Mouse (Mus musculus): ENCODE measurements around the gene Prkcb. TPM values are rescaled to one million over a fixed set of nuclear protein-coding genes. Genes with fewer than 3 reads are reported as not detected.
A peak's percentile ranks its signal among the peaks of the same experiment; 100 is the strongest.

The Prkcb gene
- polyA plus RNA-seq, 1 experiment from 2014 or later, result 3.7 TPM

GRCm38 (mm10) chr7:122344656-122345055 lies 56.1 kb downstream of the Prkcb start:
- no peaks in the 10 kb centered on the region for H3K9me3 ChIP-seq (ENCODE audit: control insufficient read depth, low read length)
- no peaks in the 10 kb centered on the region for H3K36me3 ChIP-seq (ENCODE audit: control insufficient read depth, insufficient read depth, low read length)
- H3K4me2 ChIP-seq, result no peak overlapping the region
- no peak overlapping the region for H3K9ac ChIP-seq (ENCODE audit: low read depth, low read length)
- DNase-seq (ENCODE audit: low spot score) (no peak), ATAC-seq (replicated peaks; ENCODE audit: low FRiP score) (no peak)
- H3K27ac ChIP-seq (ENCODE audit: low read depth, low read length), result no peak overlapping the region
- no peaks in the 10 kb centered on the region for H3K27me3 ChIP-seq (replicated peaks; ENCODE audit: control insufficient read depth, insufficient read depth, low read length)
- no peak overlapping the region for H3K4me3 ChIP-seq (ENCODE audit: low read depth, low read length)
- 71% methylated on average over 7 of the region's 7 CpGs for WGBS
- H3K4me1 ChIP-seq (replicated peaks; ENCODE audit: control insufficient read depth, insufficient read depth, low read length), result no peaks in the 10 kb centered on the region; the same call in 1 of the 2 replicates

- H3K4me1 ChIP-seq (replicated peaks; ENCODE audit: control insufficient read depth, insufficient read depth, low read length), result no peaks in the 10 kb centered on the region; the same call in 1 of the 2 replicates
- no peak overlapping the region for H3K4me3 ChIP-seq (ENCODE audit: low read depth, low read length)
- WGBS, result 66% methylated on average over 14 of the region's 14 CpGs
- no peak overlapping the region for H3K4me2 ChIP-seq
- no peaks in the 10 kb centered on the region for H3K36me3 ChIP-seq (ENCODE audit: control insufficient read depth, insufficient read depth, low read length)
- DNase-seq (ENCODE audit: low spot score) (no peak), ATAC-seq (replicated peaks; ENCODE audit: low FRiP score) (no peak)
- no peak overlapping the region for H3K9ac ChIP-seq (ENCODE audit: low read depth, low read length)
- H3K9me3 ChIP-seq (ENCODE audit: control insufficient read depth, low read length), result no peaks in the 10 kb centered on the region
- H3K27ac ChIP-seq (ENCODE audit: low read depth, low read length), result no peak overlapping the region
- H3K27me3 ChIP-seq (replicated peaks; ENCODE audit: control insufficient read depth, insufficient read depth, low read length), result no peaks in the 10 kb centered on the region
Observed at GRCm38 (mm10) chr7:122346251-122347242, 58.0 kb downstream of the Prkcb start.

- H3K27ac ChIP-seq (ENCODE audit: low read depth, low read length), result no peak overlapping the region
- no peaks in the 10 kb centered on the region; the same call in 1 of the 2 replicates for H3K4me1 ChIP-seq (replicated peaks; ENCODE audit: control insufficient read depth, insufficient read depth, low read length)
- 60% methylated on average over 3 of the region's 3 CpGs for WGBS
- H3K27me3 ChIP-seq (replicated peaks; ENCODE audit: control insufficient read depth, insufficient read depth, low read length), result no peaks in the 10 kb centered on the region
- H3K36me3 ChIP-seq (ENCODE audit: control insufficient read depth, insufficient read depth, low read length), result no peaks in the 10 kb centered on the region
- no peaks in the 10 kb centered on the region for H3K9me3 ChIP-seq (ENCODE audit: control insufficient read depth, low read length)
- no peak overlapping the region for H3K4me3 ChIP-seq (ENCODE audit: low read depth, low read length)
- H3K4me2 ChIP-seq, result no peak overlapping the region
- ATAC-seq (replicated peaks; ENCODE audit: low FRiP score), result no peak
- no peak for DNase-seq (ENCODE audit: low spot score)
- H3K9ac ChIP-seq (ENCODE audit: low read depth, low read length), result no peak overlapping the region
Observed at GRCm38 (mm10) chr7:122347433-122347832, 58.9 kb downstream of the Prkcb start.

- H3K4me3 ChIP-seq (ENCODE audit: low read depth, low read length), result no peak overlapping the region
- WGBS, result 79% methylated on average over 5 of the region's 5 CpGs
- H3K27ac ChIP-seq (ENCODE audit: low read depth, low read length), result no peak overlapping the region
- ATAC-seq (replicated peaks; ENCODE audit: low FRiP score) (no peak), DNase-seq (ENCODE audit: low spot score) (no peak)
- no peaks in the 10 kb centered on the region; the same call in 1 of the 2 replicates for H3K4me1 ChIP-seq (replicated peaks; ENCODE audit: control insufficient read depth, insufficient read depth, low read length)
- H3K36me3 ChIP-seq (ENCODE audit: control insufficient read depth, insufficient read depth, low read length), result no peaks in the 10 kb centered on the region
- no peaks in the 10 kb centered on the region for H3K9me3 ChIP-seq (ENCODE audit: control insufficient read depth, low read length)
- H3K4me2 ChIP-seq, result no peak overlapping the region
- H3K9ac ChIP-seq (ENCODE audit: low read depth, low read length), result no peak overlapping the region
- H3K27me3 ChIP-seq (replicated peaks; ENCODE audit: control insufficient read depth, insufficient read depth, low read length), result no peaks in the 10 kb centered on the region
Observed at GRCm38 (mm10) chr7:122349961-122350360, 61.4 kb downstream of the Prkcb start.

- Histone ChIP-seq H3K4me3 (ENCODE audit: low read depth, low read length) (no peak overlapping the region), H3K36me3 (ENCODE audit: control insufficient read depth, insufficient read depth, low read length) (no peaks in the 10 kb centered on the region), H3K27ac (ENCODE audit: low read depth, low read length) (no peak overlapping the region), H3K9ac (ENCODE audit: low read depth, low read length) (no peak overlapping the region), H3K27me3 (replicated peaks; ENCODE audit: control insufficient read depth, insufficient read depth, low read length) (no peaks in the 10 kb centered on the region), H3K9me3 (ENCODE audit: control insufficient read depth, low read length) (no peaks in the 10 kb centered on the region), H3K4me1 (replicated peaks; ENCODE audit: control insufficient read depth, insufficient read depth, low read length) (no peaks in the 10 kb centered on the region; the same call in 1 of the 2 replicates), H3K4me2 (no peak overlapping the region)
- no peak for DNase-seq (ENCODE audit: low spot score)
- WGBS, result 83% methylated on average over 2 of the region's 2 CpGs
- no peak for ATAC-seq (replicated peaks; ENCODE audit: low FRiP score)
Observed at GRCm38 (mm10) chr7:122350741-122351140, 62.2 kb downstream of the Prkcb start.

GRCm38 (mm10) chr7:122351816-122352215 lies 63.3 kb downstream of the Prkcb start:
- Histone ChIP-seq H3K27me3 (replicated peaks; ENCODE audit: control insufficient read depth, insufficient read depth, low read length) (no peaks in the 10 kb centered on the region), H3K9me3 (ENCODE audit: control insufficient read depth, low read length) (no peaks in the 10 kb centered on the region), H3K36me3 (ENCODE audit: control insufficient read depth, insufficient read depth, low read length) (no peaks in the 10 kb centered on the region), H3K4me3 (ENCODE audit: low read depth, low read length) (no peak overlapping the region), H3K4me1 (replicated peaks; ENCODE audit: control insufficient read depth, insufficient read depth, low read length) (no peaks in the 10 kb centered on the region; the same call in 1 of the 2 replicates), H3K9ac (ENCODE audit: low read depth, low read length) (no peak overlapping the region), H3K4me2 (no peak overlapping the region), H3K27ac (ENCODE audit: low read depth, low read length) (no peak overlapping the region)
- no peak for ATAC-seq (replicated peaks; ENCODE audit: low FRiP score)
- 77% methylated on average over 4 of the region's 4 CpGs for WGBS
- no peak for DNase-seq (ENCODE audit: low spot score)

GRCm38 (mm10) chr7:122352566-122353277 lies 64.2 kb downstream of the Prkcb start:
- WGBS, result 67% methylated on average over 12 of the region's 12 CpGs
- no peaks in the 10 kb centered on the region; the same call in 1 of the 2 replicates for H3K4me1 ChIP-seq (replicated peaks; ENCODE audit: control insufficient read depth, insufficient read depth, low read length)
- ATAC-seq (replicated peaks; ENCODE audit: low FRiP score) (peak; percentile 67), DNase-seq (ENCODE audit: low spot score) (no peak)
- H3K9me3 ChIP-seq (ENCODE audit: control insufficient read depth, low read length), result no peaks in the 10 kb centered on the region
- H3K36me3 ChIP-seq (ENCODE audit: control insufficient read depth, insufficient read depth, low read length), result no peaks in the 10 kb centered on the region
- H3K27ac ChIP-seq (ENCODE audit: low read depth, low read length), result no peak overlapping the region
- H3K4me3 ChIP-seq (ENCODE audit: low read depth, low read length), result no peak overlapping the region
- H3K27me3 ChIP-seq (replicated peaks; ENCODE audit: control insufficient read depth, insufficient read depth, low read length), result no peaks in the 10 kb centered on the region
- H3K4me2 ChIP-seq, result no peak overlapping the region
- no peak overlapping the region for H3K9ac ChIP-seq (ENCODE audit: low read depth, low read length)

- WGBS, result 78% methylated on average over 4 of the region's 4 CpGs
- DNase-seq (ENCODE audit: low spot score) (no peak), ATAC-seq (replicated peaks; ENCODE audit: low FRiP score) (no peak)
- H3K4me3 ChIP-seq (ENCODE audit: low read depth, low read length), result no peak overlapping the region
- H3K4me1 ChIP-seq (replicated peaks; ENCODE audit: control insufficient read depth, insufficient read depth, low read length), result no peaks in the 10 kb centered on the region
- H3K4me2 ChIP-seq, result no peak overlapping the region
- no peaks in the 10 kb centered on the region for H3K36me3 ChIP-seq (ENCODE audit: control insufficient read depth, insufficient read depth, low read length)
- H3K27me3 ChIP-seq (replicated peaks; ENCODE audit: control insufficient read depth, insufficient read depth, low read length), result no peaks in the 10 kb centered on the region
- no peak overlapping the region for H3K9ac ChIP-seq (ENCODE audit: low read depth, low read length)
- H3K9me3 ChIP-seq (ENCODE audit: control insufficient read depth, low read length), result no peaks in the 10 kb centered on the region
- no peak overlapping the region for H3K27ac ChIP-seq (ENCODE audit: low read depth, low read length)
Observed at GRCm38 (mm10) chr7:122353329-122353728, 64.8 kb downstream of the Prkcb start.
